Mouse (Mus musculus): Measurements from ENCODE around the gene Fsip2. TPM values are rescaled to one million over a fixed set of nuclear protein-coding genes. Genes with fewer than 3 reads are reported as not detected.

The Fsip2 gene
- polyA plus RNA-seq (2014; fragmentation: Illumina TruSeq; extraction: RNeasy Lipid Tissue Mini Kit (QIAGEN cat#74804)) = 0.06 TPM

GRCm38 (mm10) chr2:82943472-82943871 lies at the start of gene Fsip2:
Fsip2 (plus strand) TSS chr2:82943634.

Data from ovary, adult 10 weeks (tissue).